Mouse (Mus musculus) MEL (cell line): ENCODE results near the gene Fgf22. TPM values are rescaled to one million over a fixed set of nuclear protein-coding genes. Genes with fewer than 3 reads are reported as not detected.

Experiments
- DNase-seq: peaks from one replicate; pipeline ENCODE4 v3.0.0; 2011; ENCODE audit warnings: low read depth, low spot score
- H3K27ac ChIP-seq: 2 replicates; pipeline ENCODE4 v1.5.1; 2012; ENCODE audit warnings: low read depth, mild to moderate bottlenecking, control low read depth, low read length, moderate library complexity; ENCODE audit not compliant: control insufficient read depth
- H3K27me3 ChIP-seq, 2 experiments: fragments of 150-350 bp in 1 of 2; sonication (generic) in 1 of 2; 2 replicates each; pipeline ENCODE4 v1.6.1; 2012; ENCODE audit warnings: low read length in 2 of 2, mild to moderate bottlenecking in 2 of 2, improper control_type of control experiment in 1 of 2, moderate library complexity in 1 of 2; ENCODE audit not compliant: insufficient read depth in 2 of 2, control insufficient read depth in 1 of 2
- H3K36me3 ChIP-seq, 2 experiments: 2 replicates each; pipeline ENCODE4 v1.6.1; 2012 to 2014; ENCODE audit warnings: low read length in 2 of 2, improper control_type of control experiment in 1 of 2, inconsistent platforms in 1 of 2, mild to moderate bottlenecking in 1 of 2; ENCODE audit not compliant: insufficient read depth in 2 of 2, control insufficient read depth in 1 of 2
- H3K4me1 ChIP-seq, 2 experiments: fragments of 150-350 bp in 1 of 2; sonication (generic) in 1 of 2; 2 replicates each; pipeline ENCODE4 v1.6.1; 2012; ENCODE audit warnings: low read length in 2 of 2, improper control_type of control experiment in 1 of 2, mild to moderate bottlenecking in 1 of 2; ENCODE audit not compliant: insufficient read depth in 2 of 2, control insufficient read depth in 1 of 2
- H3K4me3 ChIP-seq, 2 experiments: fragments of 150-350 bp in 1 of 2; sonication (generic) in 1 of 2; 2 replicates each; pipeline ENCODE4 v1.5.1; 2012; ENCODE audit warnings: low read depth in 2 of 2, low read length in 2 of 2, mild to moderate bottlenecking in 2 of 2, moderate library complexity in 2 of 2, control low read depth in 1 of 2, improper control_type of control experiment in 1 of 2; ENCODE audit not compliant: control insufficient read depth in 1 of 2, insufficient read depth in 1 of 2
- H3K79me2 ChIP-seq: 2 replicates; pipeline ENCODE4 v1.6.1; 2012; ENCODE audit warnings: mild to moderate bottlenecking, low read length, moderate library complexity; ENCODE audit not compliant: control insufficient read depth, poor library complexity, insufficient read depth
- H3K9ac ChIP-seq: 2 replicates; pipeline ENCODE4 v1.6.1; 2012; ENCODE audit warnings: low read depth, mild to moderate bottlenecking, control low read depth, low read length, moderate library complexity; ENCODE audit not compliant: control insufficient read depth, poor library complexity, severe bottlenecking
- H3K9me3 ChIP-seq: fragments of 150-350 bp; sonication (generic); replicated peaks from 2 replicates; pipeline ENCODE4 v1.6.1; 2012; ENCODE audit warnings: mild to moderate bottlenecking, low read length, improper control_type of control experiment, moderate library complexity; ENCODE audit not compliant: insufficient read depth
- CHD1 ChIP-seq: IDR thresholded peaks from 2 replicates; pipeline ENCODE4 v1.6.1; 2012; ENCODE audit warnings: low read depth, mild to moderate bottlenecking, inconsistent platforms, low read length, improper control_type of control experiment
- CHD2 ChIP-seq: IDR thresholded peaks from 2 replicates; pipeline ENCODE4 v1.6.1; 2011; ENCODE audit warnings: low read length, improper control_type of control experiment
- CTCF ChIP-seq, 3 experiments: IDR thresholded peaks in 2 of 3; conservative IDR thresholded peaks in 1 of 3; 2 replicates each; pipeline ENCODE4 v1.5.1; 2011 to 2012; ENCODE audit warnings: low read length in 3 of 3, low read depth in 2 of 3, mild to moderate bottlenecking in 2 of 3, improper control_type of control experiment in 1 of 3, inconsistent platforms in 1 of 3, mixed read lengths in 1 of 3, moderate library complexity in 1 of 3; ENCODE audit not compliant: control insufficient read depth in 1 of 3, insufficient read depth in 1 of 3, poor library complexity in 1 of 3, severe bottlenecking in 1 of 3
- E2F4 ChIP-seq: IDR thresholded peaks from 2 replicates; pipeline ENCODE4 v1.6.1; 2011; ENCODE audit warnings: low read depth, low read length, improper control_type of control experiment, borderline replicate concordance
- EP300 ChIP-seq, 2 experiments: IDR thresholded peaks; 2 replicates each; pipeline ENCODE4 v1.6.1; 2011; ENCODE audit warnings: improper control_type of control experiment in 2 of 2, low read length in 2 of 2, low read depth in 1 of 2, mild to moderate bottlenecking in 1 of 2
- GABPA ChIP-seq: IDR thresholded peaks from 2 replicates; pipeline ENCODE4 v1.6.1; 2012; ENCODE audit warnings: low read depth, mild to moderate bottlenecking, inconsistent platforms, low read length, improper control_type of control experiment, moderate library complexity
- GATA1 ChIP-seq: IDR thresholded peaks from 2 replicates; pipeline ENCODE4 v1.6.1; 2011; ENCODE audit warnings: low read depth, low read length, improper control_type of control experiment
- KAT2A ChIP-seq: conservative IDR thresholded peaks from 2 replicates; pipeline ENCODE4 v1.6.1; 2012; ENCODE audit warnings: low read depth, low read length, improper control_type of control experiment, inconsistent platforms
- MAZ ChIP-seq: IDR thresholded peaks from 2 replicates; pipeline ENCODE4 v1.6.1; 2012; ENCODE audit warnings: low read depth, mild to moderate bottlenecking, inconsistent platforms, low read length, improper control_type of control experiment
- MXI1 ChIP-seq: IDR thresholded peaks from 2 replicates; pipeline ENCODE4 v1.6.1; 2011; ENCODE audit warnings: mild to moderate bottlenecking, low read depth, low read length, improper control_type of control experiment
- NELFE ChIP-seq: IDR thresholded peaks from 2 replicates; pipeline ENCODE4 v1.6.1; 2011; ENCODE audit warnings: low read depth, low read length, improper control_type of control experiment
- POLR2A ChIP-seq, 2 experiments: IDR thresholded peaks; 2 replicates each; pipeline ENCODE4 v1.6.1; 2011 to 2012; ENCODE audit warnings: low read length in 2 of 2, mild to moderate bottlenecking in 2 of 2, control low read depth in 1 of 2, improper control_type of control experiment in 1 of 2, low read depth in 1 of 2, moderate library complexity in 1 of 2; ENCODE audit not compliant: control insufficient read depth in 1 of 2, insufficient read depth in 1 of 2, poor library complexity in 1 of 2
- POLR2AphosphoS2 ChIP-seq: IDR thresholded peaks from 2 replicates; pipeline ENCODE4 v1.6.1; 2011; ENCODE audit warnings: low read length, improper control_type of control experiment
- POLR2AphosphoS5 ChIP-seq: IDR thresholded peaks from 2 replicates; pipeline ENCODE4 v1.6.1; 2012; ENCODE audit warnings: low read depth, borderline replicate concordance, mild to moderate bottlenecking, inconsistent platforms, low read length, moderate library complexity, mixed read lengths
- SIN3A ChIP-seq: IDR thresholded peaks from 2 replicates; pipeline ENCODE4 v1.6.1; 2012; ENCODE audit warnings: low read length, improper control_type of control experiment, inconsistent platforms
- SMC3 ChIP-seq: IDR thresholded peaks from 2 replicates; pipeline ENCODE4 v1.6.1; 2011; ENCODE audit warnings: low read depth, low read length, improper control_type of control experiment
- TBP ChIP-seq: IDR thresholded peaks from 2 replicates; pipeline ENCODE4 v1.8.0; 2011; ENCODE audit warnings: low read depth, low read length, improper control_type of control experiment
- USF1 ChIP-seq: IDR thresholded peaks from 2 replicates; pipeline ENCODE4 v1.6.1; 2014; ENCODE audit warnings: low read depth, mild to moderate bottlenecking, inconsistent platforms, low read length, improper control_type of control experiment, moderate library complexity
- ZC3H11A ChIP-seq: IDR thresholded peaks from 2 replicates; pipeline ENCODE4 v1.6.1; 2012; ENCODE audit warnings: low read depth, mild to moderate bottlenecking, inconsistent platforms, low read length, improper control_type of control experiment
- ZKSCAN1 ChIP-seq: IDR thresholded peaks from 2 replicates; pipeline ENCODE4 v1.6.1; 2012; ENCODE audit warnings: low read depth, mild to moderate bottlenecking, inconsistent platforms, low read length, improper control_type of control experiment, moderate library complexity
- polyA plus RNA-seq, 2 experiments: library from polyadenylated mRNA; stranded (reverse) in 1 of 2; unstranded in 1 of 2; fragments of >175 nt in 1 of 2; fragments of >200 nt in 1 of 2; gene quantifications; 2 replicates each; pipeline versions ENCODE4 v1.2.1 to v1.2.4; 2012; ENCODE audit warnings: low replicate concordance in 2 of 2, low read depth in 1 of 2; ENCODE audit not compliant: insufficient read length in 2 of 2, insufficient read depth in 1 of 2, missing spikeins in 1 of 2
- total RNA-seq: library from RNA; depleted of rRNA; stranded (reverse); fragments of 300-350 nt; gene quantifications from 2 replicates; pipeline ENCODE4 v1.2.3, GENCODE M21; 2012

The Fgf22 gene
- total and polyA plus RNA-seq, 3 experiments = 0.15 to 0.33 TPM; not detected in 1

DNA sequence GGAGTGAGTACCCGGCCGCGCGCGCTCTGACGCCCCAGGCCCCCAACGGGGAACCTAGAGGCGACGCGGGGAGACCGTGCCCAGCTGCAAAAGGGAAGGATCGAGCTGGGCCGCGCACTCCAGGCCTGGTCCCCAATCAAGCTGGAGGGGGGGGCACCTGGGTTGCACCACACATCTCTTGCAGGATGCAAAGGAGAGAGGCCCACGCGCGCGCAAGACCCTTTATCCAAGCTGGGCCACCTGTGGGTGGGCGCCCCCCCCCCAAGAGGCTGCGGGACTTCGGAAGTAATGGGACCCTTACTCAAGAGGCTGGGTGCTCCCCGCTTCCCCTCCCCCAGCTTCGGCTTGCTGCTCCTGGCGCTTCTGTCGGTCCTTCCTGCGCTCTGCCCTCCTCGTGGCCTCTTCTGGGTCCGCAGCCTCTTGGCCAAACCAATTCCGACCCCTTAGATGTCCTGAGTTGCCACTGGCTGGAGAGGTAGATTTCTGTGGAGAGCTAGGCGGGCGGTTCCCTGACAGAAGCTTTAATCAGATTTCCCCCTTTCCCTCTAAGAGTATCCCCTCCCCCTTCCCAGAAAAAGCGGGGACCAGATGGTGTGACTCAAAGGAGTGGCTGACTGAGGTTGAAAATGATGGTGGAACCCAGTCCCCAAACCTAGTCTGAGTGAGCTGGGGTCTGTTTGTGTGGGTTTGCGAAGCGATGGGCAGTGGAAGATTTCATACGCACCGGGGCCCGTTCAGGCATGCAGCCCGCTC is 39.0 kb downstream of the Fgf22 start:
- Histone ChIP-seq H3K79me2 (no peaks in the 10 kb centered on the region), H3K27me3 (no peaks in the 10 kb centered on the region), H3K9ac (peak overlapping the region; percentile 82), H3K4me3 (peak overlapping the region; percentile 64 to 65), H3K9me3 (no peaks in the 10 kb centered on the region), H3K36me3 (peaks cover 0 to 10% of the 10 kb centered on the region in 2 experiments; a peak in 2 of 4 replicates), H3K27ac (no peak overlapping the region), H3K4me1 (peaks cover 5 to 27% of the 10 kb centered on the region in 2 experiments)
- 0 out of 2 replicates have a peak, but pooled peaks have one; percentile 8 for TF ChIP-seq SIN3A
- TF ChIP-seq POLR2AphosphoS2 = no peak
- DNase-seq = no peak

DNA sequence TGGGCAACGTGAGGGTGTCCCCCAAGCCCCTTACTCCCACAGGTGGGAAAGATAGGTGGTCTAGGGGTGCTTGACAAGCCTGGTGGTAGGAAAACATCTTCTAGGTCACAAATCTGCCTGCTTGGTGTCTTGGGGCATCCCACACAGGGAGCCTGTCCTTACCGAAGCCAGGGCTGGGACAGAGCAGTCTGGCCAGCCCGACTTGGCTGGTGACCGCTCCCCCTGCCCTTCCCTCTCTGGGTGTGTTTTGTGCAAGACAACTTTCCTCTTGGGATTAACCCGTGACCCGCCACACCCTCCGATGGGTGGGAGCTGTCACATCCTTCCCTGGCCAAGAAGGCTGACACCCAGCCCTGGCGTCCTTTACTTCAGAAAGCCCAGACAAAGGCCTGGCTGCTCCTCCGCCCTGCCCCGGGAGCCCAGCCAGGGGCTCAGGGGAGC is 39.6 kb downstream of the Fgf22 start:
- Histone ChIP-seq H3K27me3 (no peaks in the 10 kb centered on the region), H3K79me2 (no peaks in the 10 kb centered on the region), H3K9ac (no peak overlapping the region), H3K36me3 (peaks cover 0 to 13% of the 10 kb centered on the region in 2 experiments; a peak in 2 of 4 replicates), H3K9me3 (no peaks in the 10 kb centered on the region), H3K4me1 (peaks cover 10 to 26% of the 10 kb centered on the region in 2 experiments), H3K4me3 (no peak overlapping the region), H3K27ac (no peak overlapping the region)
- DNase-seq = no peak
- no peak for TF ChIP-seq NELFE
- no peak for TF ChIP-seq POLR2AphosphoS2
- TF ChIP-seq EP300 (IDR thresholded peaks at IDR 0.05; ENCODE audit: low read depth in 1 of 2, low read length in 2 of 2) = no peak
- TF ChIP-seq CHD2 = no peak
- no peak for TF ChIP-seq KAT2A
- no peak for TF ChIP-seq MXI1
- no peak for TF ChIP-seq CHD1
- no peak for TF ChIP-seq CTCF (IDR thresholded peaks at IDR 0.05 in 2 of 3, conservative IDR thresholded peaks at IDR 0.05 in 1 of 3; ENCODE audit: control insufficient read depth in 1 of 3, insufficient read depth in 1 of 3, low read depth in 2 of 3, low read length in 3 of 3, poor library complexity in 1 of 3, severe bottlenecking in 1 of 3)
- TF ChIP-seq SMC3 = no peak
- no peak for TF ChIP-seq ZKSCAN1
- TF ChIP-seq E2F4 = no peak
- TF ChIP-seq TBP = no peak
- no peak for TF ChIP-seq POLR2A (IDR thresholded peaks at IDR 0.05; ENCODE audit: control insufficient read depth in 1 of 2, insufficient read depth in 1 of 2, low read depth in 1 of 2, low read length in 2 of 2, poor library complexity in 1 of 2)
- no peak for TF ChIP-seq MAZ
- no peak for TF ChIP-seq POLR2AphosphoS5
- no peak for TF ChIP-seq USF1
- no peak for TF ChIP-seq GABPA
- no peak for TF ChIP-seq ZC3H11A
- TF ChIP-seq GATA1 = no peak
